Mouse (Mus musculus) c-Kit-positive CD71-positive TER-119-negative erythroid progenitor cells, embryonic 14.5 days (primary cell): Measurements from ENCODE around the gene Sec13.
A peak's percentile ranks its signal among the peaks of the same experiment; 100 is the strongest.
"Not testable (repeated sequence)": the region's sequence is repeated elsewhere in the genome, so short reads cannot be mapped to it uniquely, and the experiment has no call there.

ENCODE experiments used
- DNase-seq: peaks from one replicate; pipeline ENCODE4 v3.0.0-alpha.2; 2013; ENCODE audit warnings: low read depth

Gene Sec13

DNA sequence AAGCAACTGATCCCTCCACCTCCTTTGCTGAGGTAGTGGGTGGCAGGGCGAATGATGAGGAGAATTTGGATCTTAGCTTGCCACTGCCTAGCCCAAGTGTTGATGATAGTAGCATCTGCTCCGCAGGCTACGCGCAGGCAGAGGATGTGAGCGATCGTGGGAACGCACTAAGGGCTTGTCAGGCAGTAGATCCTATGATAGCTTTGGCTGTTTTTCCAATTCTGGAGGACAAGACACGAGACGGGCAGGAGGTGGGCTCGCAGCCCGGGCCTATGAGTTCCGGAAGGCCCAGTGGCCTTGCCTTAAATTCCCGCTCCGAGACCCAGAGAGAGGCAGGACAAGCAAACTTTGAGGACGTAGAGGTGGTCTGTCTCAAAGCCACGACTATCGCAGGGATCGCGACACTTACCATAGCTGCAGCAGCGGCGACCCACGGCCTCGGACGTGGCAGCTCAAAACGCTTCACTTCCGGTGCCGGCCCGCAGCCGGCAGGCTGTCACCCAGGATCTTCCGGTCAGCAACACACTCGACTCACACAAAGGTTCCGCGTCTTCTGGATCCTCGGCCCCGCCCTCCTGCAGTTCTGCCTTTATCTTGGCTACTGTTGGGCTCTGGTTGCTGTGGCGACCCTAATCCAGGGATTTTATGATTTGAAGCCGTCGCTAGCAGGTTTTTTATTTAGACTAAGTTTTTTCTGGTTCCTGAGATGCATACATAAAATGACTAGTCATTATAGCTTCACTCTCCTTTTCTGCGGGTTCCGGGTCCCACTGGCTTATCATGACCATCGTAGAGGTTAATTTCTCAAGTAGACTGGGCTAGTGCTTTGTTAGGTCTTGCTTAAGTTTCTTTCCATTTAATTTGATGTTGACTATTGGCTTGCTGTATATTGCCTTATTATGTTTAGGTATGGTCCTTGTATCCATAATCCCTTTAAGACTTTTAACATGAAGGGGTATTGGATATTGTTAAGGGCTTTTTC lies at the start of gene Sec13:
Gene Sec13 (minus strand): TSS at position 508 of the 982 bp plus-strand sequence.
- DNase-seq, result peak; percentile 90

DNA sequence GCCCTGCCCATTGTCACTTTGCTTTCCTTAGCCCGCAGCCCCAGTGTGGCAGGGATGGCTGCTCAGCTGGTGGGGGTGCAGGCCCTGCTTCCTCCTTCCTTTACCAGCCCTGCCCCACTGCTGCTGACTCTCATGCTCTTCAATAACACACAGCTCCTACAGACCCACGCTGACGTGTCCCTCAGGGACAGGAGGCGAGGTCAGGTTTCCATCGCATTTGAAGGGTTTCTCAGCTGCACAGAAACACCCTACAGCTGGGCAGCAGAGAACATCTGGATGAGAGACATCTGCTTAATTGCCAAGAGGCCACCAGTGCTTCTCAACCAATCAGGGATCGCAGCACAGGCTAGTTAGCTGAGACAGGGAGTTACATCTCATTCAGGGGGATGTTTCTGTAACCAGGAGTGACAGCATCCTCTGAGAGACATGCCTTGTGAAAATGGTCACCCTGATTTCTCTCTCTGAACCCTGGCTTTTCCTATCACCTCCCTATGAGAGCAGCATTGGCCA lies 47.0 kb upstream of the Sec13 start:
- DNase-seq, result no peak

DNA sequence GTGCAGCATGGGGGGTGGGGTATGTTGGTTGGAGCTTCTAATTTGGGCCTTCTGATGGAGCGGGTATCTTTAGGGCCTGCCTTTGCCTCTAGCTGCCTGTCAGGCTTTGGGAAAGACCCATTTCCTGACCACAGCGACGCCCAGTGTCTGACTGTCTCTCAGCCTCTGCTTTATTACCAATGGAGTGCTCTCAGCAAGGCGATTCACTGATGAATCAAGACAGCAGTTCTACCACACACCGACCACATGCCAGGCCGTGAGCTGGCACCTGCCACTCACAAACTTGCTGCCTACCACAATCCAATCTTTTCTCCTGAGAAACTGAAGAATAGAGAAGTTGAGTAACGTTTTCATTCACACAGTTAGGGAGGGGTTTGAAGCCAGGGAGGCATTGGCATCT lies 45.1 kb upstream of the Sec13 start:
- DNase-seq, result no peak

GRCm38 (mm10) chr6:113778229-113778753 lies 37.7 kb upstream of the Sec13 start:
- DNase-seq, result no peak

DNA sequence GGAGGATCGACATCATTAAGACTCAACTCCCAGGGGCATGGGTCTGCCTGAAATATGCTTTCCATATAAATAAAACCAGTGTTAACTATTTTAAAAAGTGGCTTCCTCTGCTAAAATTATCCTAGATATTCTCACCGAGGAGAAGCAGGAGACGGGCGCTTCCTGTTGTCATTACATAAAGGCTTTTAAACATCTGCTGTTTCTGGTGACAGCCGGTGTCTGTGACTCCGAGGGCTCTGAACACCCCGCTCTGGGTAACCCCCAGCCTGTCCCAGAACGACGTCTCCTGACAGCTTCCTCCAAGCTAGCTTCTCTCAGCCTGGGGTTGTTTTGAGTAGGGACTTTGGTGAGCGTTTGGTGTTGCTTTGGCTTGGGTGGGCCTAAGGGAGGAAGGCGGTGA lies 28.3 kb upstream of the Sec13 start:
- no peak for DNase-seq

DNA sequence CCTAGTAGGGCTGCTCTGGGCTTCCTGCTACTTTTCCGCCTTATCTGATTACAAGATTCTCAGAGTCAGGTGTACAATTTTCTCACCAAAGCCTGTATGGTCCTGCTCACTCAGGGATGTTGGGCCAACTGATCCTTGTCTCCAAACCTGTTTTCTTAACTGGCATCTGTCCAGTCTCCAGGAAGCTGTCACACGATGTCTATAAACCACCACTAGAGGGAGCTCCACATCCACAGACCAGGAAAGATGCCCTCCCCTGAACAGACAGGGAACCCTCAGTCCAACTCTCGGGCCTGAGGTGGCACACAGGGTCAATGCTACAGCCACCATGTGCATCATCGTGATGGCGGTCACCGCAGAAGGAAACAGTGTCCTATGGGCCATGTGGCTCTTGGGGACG lies 21.1 kb upstream of the Sec13 start:
- peak; percentile 50 for DNase-seq

GRCm38 (mm10) chr6:113749119-113749685 lies 8.7 kb upstream of the Sec13 start:
- no peak for DNase-seq

GRCm38 (mm10) chr6:113748351-113748750 lies 7.8 kb upstream of the Sec13 start:
- DNase-seq, result no peak

DNA sequence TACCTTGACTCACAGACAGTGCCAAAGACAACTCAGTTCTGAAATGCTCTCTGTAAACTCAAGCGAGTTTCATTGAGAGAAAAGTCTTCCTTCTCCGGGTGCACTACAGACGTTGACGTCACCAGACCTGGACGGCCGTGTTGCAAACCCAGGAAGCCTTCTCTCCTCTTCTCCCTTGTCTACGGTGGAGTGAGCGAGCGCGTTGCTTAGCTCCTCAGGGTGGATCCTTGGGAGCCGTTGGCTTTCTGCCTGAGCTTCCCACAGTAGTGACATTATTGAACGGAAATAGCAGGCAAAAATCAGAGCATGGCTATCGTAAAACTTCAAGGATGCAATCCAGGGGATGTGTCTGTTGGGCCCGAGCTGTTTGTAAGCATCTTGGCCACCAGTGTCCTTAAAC lies 6.7 kb upstream of the Sec13 start:
- no peak for DNase-seq

DNA sequence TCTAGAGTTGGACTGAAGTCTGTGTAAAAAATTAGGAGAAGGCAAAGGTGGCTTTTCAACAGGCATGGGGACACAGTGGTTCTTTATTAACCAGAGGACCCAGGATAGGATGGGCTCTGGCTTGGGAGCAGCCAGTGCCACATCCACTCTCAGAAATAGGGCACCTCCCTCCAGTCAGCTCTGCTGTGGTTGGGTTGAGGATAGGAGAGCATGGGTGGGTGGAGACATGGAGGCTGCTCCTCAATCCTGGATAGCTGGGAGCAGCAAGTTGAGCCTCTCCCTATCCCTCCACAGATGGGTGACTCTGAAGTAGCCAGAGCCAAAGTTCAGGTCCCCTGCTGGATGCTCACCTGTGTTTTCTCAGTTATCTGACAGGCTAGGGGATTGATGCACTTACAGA lies 4.6 kb upstream of the Sec13 start:
- no peak for DNase-seq

- DNase-seq, result no peak
These were observed 2.6 kb upstream of the Sec13 start for GRCm38 (mm10) chr6:113743111-113743510.

- DNase-seq, result no peak
These were observed 1.8 kb upstream of the Sec13 start for GRCm38 (mm10) chr6:113742321-113742720.

- DNase-seq, result no peak
These were observed 882 bp upstream of the Sec13 start for GRCm38 (mm10) chr6:113741425-113741824.

DNA sequence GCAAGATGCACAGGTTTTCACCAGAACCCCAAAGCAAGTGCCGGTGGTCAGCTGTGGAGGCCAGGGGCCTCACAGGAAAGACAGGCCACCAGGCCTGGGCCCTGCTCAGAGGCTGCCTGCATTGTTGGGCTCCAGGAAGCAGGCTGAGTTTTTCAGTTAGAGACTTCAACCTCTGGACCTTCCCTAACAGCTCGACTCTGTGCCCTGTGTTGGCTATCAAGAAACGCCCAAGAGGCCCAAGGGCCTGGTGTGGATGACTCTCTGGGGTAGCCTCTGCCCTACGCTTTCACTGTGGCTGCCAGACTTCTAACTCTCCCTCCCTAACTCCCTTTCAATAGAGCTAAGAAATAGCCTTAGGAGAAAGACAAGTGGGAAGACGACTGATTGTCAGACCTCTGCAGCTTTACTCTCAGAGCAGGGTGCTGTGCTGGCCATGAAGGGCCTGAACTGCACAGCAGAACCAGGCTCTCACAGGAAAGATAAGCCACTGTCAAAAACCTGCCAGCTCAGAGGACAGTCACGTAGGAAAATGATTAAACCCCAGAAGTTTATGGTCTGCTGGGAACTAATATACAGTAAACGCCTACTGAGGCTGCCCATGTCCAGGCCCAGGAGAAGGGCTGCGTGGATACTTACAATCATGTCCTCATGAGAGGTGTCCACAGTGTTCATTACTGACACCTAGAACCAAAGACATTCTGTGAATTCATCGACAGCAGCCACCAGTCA lies 3.1 kb downstream of the Sec13 start:
- DNase-seq, result no peak

GRCm38 (mm10) chr6:113731296-113731695 lies 9.2 kb downstream of the Sec13 start:
- DNase-seq, result no peak

GRCm38 (mm10) chr6:113728181-113728580 lies 12.4 kb downstream of the Sec13 start:
- DNase-seq, result no peak

DNA sequence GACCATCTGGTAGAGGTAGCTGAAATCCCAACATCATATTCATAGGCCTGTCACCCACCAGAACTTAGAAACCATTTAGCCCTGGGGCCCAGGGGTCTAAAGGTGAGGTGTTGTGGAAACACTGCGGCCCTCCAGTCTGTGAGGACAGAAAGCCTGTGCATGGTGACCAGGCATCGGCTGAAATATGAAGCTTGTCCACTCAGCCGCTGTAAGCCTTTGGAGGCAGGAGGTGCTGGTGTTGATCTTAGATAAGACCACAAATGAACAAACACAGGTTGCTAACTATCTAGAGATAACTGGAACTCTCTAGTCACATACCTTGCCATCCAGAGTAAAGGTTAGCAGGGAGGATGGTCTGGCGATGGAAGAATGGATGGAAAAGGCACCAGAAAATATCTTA lies 19.5 kb downstream of the Sec13 start:
- DNase-seq, result no peak

DNA sequence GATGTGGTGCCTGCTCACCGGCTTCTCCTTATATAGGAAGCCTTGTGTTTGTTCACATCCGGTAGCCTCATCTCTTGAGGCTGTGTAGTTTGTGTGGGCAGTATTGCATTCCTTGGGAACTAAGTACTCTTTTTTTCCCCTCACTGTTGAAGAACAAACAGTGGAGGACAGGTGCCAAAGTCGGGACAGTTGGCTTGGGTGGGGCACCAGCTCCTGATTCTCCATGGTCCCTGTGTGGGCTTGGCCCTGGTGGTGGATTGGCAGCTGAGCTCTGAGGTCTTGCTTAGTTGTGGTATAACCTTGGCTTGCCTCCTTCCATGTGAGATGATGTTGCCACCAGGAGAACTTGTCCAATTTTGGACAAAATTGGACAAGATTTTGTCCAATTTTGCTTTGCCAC lies 20.7 kb downstream of the Sec13 start, which contains the start of gene Ghrl:
Gene Ghrl (minus strand): TSS at position 3 of the 400 bp plus-strand sequence.
- DNase-seq, result no peak

DNA sequence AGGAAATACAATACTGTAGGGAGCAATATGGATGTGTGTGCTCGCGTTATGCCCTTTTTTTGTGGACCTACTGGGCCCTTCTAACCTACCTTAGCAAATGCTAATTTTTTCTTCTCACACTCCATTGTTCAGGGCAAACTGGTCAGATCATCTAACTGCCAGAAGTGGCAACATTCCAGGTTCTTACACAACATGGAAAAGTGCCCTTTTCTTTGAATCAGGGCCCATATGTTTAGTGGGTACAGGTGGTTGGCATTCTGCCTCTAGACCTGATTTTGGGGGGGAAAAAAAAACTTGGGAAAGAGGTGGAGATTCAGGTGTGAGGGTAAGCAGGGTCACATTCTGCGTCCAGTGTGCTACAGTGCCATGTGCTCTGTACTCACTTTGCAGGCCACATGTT lies 23.0 kb downstream of the Sec13 start:
- DNase-seq, result no peak

GRCm38 (mm10) chr6:113714797-113715196 lies 25.7 kb downstream of the Sec13 start:
- no peak for DNase-seq

DNA sequence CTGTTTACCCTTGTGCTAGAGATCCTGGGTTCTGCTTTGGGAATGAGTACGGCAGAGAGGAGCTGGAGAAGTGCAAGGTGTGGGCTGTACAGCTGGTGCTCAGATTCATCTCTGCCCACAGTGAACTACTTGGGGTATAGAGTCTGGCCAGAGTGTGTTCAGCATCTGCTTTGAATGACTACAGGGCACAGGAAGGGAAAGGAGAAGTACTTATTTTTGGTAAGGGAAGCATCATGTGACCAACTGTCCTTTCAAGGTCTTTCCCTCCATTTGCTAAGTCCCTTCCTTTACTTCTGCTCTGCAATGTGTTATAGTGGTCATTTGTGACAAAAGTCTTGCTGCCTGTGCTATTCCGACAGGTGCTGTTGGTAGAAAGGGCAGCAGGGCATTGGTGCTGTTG lies 26.3 kb downstream of the Sec13 start:
- DNase-seq, result no peak

- not testable (repeated sequence) for DNase-seq
These were observed 27.2 kb downstream of the Sec13 start for GRCm38 (mm10) chr6:113713389-113713788.
